Mouse (Mus musculus): ENCODE measurements around the gene Ppp1r15a.

- TF ChIP-seq CTCF (IDR thresholded peaks at IDR 0.05; ENCODE audit: extremely low read depth, insufficient read depth, low read length) (no peak), POLR2A (IDR thresholded peaks at IDR 0.05; ENCODE audit: extremely low read depth, insufficient read depth, low read length) (no peak)
Observed at GRCm38 (mm10) chr7:45520605-45521004, 5.5 kb downstream of the Ppp1r15a start.

Data from cortical plate, adult 2 months (tissue).